Mouse (Mus musculus): ENCODE data around the gene Padi1. TPM values are rescaled to one million over a fixed set of nuclear protein-coding genes. Genes with fewer than 3 reads are reported as not detected.

Gene Padi1
- total RNA-seq, 2 experiments from 2014 or later = not detected

DNA sequence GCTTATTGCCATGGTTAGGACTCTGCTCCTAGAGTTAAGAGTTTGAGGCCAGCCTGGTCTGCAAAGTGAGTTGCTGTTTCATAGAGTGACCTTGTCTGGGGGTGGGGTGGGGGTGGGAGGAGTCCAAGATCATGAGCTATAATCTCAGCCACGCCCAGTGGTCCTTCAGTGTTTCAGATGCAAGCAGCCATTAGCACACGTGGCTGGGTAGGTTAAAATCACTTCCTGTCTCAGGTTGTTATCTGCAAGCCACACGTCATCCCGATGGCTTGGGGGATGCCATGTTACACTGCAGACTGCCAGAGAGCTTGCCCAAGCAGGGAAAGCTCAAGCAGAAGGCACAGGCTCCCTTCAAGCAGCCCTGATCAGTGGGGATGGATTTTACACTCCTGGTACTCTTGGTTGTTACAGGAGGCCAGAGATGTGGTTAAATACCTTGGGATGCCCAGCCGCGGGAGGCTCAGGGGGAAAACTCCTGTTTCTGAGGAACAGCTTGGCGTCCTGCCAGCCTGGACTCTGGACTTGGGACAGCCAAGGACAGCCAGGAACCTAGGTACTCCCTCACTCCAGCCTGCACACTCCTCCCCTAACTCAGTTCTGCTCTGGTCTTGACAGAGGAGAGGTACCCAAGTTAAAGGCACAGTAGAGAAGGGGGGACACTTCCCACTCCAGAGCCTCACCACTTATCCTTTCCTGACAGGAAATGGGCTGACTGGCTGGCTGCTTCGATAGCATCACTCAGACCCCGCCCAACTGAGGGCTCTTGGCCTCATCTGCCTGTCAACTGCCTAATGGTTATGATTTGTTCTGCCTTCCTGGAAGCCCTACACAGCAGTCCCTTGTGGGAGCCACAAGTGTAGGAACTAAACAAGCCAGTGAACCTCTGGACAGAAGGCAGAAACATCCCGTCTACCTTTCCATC, 29.3 kb downstream of the Padi1 start:
- peak; percentile 54 for DNase-seq

DNA sequence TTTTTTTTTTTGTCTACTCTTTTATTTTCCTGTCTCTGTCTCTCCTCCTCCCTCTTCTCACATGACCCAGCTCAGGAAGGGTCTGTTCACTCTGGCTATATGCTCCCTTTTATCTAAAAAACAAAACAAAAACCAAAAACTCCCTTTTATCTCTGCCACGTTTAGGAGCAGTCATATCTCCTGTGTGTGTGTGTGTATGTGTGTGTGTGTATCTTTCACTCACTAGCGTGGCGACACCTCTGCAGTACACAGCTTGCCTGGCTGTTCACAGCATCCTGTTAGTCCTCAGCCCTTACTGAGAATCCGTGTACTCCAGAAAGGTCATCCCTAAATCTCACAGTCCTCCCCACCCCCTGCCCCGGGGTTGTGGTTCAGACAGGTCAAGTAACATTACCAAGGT, 30.1 kb downstream of the Padi1 start:
- DNase-seq = no peak

DNA sequence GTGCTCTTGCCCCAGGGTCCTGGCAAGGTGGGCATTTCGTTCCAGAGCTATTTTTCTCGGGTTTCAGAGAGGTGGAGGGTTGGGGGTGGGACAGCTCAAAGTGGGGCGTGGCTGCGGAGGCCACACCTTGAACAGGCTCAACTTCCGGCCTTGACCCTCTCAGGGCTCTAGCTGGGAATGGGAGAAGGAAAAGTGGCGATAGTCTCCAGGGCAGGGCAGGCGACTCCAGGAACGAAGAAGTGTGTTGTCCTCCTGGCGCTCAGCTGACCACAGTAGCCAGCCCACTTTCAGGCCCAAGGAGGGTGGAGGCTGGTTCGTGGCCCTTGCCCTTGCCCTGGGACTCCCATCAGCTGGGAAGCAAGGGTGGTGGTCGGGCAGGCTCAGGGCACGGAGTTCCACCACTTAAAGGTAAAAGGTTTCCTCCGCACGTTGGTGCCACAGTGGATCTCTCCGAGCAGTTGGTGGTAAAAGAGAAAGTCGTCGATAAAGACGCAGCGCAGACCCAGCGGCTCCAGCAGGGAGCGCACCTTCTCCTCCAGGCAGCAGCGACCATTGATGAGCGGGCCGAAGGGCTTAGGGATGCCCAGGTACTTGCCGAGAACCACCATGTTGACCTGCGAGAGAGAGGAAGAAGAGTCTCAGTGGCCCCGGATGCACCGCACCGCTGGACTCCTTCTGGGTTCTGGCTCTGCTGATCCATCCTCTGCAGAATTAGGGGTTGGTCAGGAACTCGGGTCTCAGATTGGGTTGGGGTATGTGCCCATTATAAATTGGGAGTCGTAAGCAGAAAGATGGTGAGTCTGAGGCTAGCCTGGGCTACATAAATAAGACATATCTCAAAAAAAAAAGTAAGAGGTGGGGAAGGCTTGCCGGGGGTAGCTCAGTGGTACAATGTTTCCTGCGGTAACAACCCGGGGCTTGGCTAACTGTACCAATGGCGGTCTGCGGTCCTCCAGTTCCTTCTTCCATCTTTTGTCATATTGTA, 31.0 kb downstream of the Padi1 start:
- DNase-seq = peak; percentile 57

DNA sequence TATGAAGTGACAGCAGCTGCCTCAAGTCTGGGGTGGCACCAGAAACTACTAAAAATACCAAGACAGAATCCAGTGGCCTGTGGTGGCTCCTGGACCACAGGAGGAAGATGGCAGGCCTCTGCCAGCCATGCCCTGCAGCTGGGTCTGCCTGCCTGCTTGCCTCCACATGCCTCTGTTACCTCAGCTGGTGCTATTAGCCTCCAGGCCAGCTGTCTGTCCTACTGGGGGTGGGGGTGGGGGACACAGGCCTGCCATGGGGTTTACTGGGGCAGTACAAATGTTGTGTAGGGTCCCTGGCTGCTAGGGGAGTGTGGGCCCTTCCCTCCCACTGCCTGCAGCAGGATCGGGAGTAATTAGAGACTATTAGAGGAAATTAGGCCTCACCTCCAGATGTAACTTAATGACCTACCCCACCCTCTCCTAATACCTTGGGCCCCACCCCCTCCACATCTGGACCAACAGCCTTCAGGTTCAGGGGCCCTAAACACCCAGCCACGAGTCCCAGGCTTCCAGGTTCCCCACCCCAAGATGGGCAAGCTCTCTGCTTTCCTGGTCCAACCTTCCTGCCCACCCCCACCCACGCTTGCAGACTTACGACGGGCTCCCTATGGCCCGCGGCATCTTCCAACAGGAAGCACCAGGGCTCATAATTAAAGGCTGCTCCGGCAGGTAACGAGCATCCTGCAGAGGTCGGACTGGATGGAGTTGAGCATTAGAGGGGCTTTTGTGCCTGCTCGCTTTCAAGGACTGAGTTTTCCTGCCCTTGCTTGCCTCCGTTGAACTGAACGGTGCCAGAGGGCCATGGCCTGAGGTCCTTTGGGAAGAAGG, 32.0 kb downstream of the Padi1 start:
- DNase-seq = no peak

DNA sequence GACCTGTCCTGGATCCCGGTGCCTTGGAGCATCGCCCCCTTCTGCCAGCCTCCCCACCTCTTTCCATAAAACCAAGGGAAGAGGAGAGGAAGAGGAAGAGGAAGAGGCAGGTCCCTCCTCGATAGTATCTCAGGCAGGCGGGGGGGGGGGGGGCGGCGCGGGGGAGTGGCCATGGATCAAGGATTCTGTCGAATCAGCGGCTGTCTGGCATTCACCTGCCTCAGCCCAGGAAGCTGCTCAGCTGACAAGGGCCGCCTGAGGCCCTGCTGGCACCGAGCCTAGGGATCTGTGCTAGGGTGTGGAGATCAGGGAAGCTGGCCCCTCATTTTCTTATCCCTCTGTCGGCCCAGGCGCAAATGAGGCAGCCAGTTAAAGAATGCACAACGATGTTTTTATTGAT, 33.0 kb downstream of the Padi1 start:
- DNase-seq = peak; percentile 27

DNA sequence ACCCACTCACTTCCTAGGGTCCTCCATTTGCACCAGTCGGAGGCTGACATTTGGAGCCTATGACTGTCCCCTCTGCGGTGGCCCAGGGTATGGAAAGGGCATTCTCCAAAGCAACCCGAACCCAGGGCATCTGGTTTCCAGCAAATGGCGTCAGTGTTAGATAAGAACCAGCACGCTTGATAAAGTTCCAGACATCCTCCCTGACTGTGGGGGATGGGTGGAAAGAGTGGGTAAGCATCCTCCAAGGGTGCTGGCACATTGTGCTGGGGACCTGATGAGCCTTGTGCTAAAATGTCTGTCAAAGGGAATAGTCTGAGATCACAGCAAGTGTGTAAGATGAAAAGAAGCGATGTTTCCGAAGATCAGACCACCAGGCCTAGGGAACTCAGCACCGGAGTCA, 33.4 kb downstream of the Padi1 start:
- no peak for DNase-seq

DNA sequence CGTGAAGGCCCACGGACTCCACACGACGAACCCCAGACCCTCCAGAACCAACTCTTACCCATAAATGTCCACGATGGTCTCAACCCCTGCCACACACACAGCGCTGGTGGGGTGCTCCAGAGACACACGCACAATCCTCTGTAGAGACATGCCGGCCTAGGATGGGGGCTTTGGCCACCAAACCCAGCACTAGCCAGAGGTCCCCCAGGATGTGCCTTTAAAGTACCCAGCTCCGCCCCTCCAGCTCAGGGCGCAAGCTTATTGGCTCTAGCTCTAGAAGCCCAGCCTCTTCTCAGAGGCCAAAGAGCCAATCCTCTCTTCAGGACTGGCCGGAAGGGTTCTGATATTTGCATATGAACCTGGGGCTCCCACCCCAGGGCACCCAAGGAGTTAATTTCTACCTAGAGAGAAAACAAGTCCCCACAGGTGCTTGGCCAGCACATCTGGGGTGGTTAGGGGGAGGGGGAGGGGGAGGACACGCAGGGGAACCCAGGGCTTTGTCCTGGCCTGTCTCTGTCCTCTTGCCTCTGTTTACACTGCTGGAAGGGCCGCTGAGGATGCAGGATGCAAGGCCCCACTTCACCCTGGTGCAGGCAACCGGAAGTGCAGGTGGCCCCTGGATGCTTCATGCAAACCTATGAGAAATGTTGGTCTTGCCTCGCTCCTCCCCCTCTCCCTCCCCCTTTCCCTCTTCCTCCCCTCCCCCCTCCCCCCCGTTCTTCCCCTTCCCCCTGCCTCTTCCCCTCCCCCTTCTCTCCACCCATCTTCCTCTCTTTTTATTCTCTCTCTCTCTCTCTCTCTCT, 34.9 kb downstream of the Padi1 start, which contains the start of gene Padi3:
TSS of gene Padi3 (minus strand) at position 191 of the 803 bp plus-strand sequence.
- no peak for DNase-seq

DNA sequence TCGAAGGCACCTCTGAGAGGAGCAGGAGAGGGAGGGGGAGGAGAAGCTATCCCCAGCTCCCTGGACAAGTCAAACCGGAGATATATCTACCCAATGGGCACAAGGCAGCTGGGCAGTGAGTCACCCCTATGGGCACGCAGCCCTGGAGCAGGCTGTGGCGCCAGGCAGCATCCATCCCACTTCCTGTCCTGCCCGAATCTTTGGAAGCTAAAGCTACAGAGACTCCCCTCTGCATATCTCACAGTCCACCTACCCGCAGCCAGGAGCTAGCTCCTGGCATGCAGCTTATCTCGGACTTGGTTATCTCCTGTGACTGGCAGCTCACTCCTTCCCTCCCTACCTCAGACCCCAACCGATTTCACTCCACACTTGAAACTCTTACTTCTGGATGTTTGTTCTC, 36.5 kb downstream of the Padi1 start:
- peak; percentile 62 for DNase-seq

DNA sequence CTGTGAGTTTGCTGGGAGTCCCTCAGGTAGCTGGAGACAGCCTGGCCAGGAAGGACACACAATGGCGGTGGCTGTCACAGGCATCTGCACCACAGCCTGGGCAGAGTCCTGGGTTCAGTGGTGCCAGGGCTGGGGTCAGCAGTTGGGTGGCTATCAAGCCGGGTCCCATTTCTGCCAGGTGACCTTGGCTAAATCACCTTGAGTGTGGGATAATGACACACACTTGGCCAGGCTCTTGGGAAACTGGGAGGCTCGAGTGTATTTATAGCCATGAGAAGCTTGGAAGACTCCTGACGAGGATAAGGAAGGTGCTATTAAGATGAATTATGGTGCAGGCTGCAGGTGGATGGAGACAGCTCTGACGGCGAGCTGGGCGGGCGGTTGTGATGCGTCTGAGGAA, 41.0 kb downstream of the Padi1 start:
- DNase-seq = no peak

DNA sequence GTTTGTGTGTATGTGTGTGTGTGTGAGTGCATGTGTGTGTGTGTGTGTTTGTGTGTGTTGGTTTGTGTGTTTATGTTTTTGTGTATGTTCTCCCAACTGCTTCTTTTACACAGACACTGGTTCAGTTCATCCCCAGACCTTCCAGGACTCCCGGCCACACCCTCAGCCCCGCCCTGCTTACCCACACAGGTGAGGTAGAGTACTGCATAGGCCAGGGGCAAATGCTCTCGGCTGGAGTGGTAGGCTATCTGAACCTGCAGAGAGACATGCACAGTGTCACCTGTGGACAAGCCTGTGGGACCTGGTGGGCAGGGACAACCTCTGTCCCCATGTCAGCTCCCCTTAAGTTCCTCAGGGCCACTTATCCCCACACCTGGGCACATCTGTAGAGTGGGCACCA, 44.2 kb downstream of the Padi1 start:
- no peak for DNase-seq

DNA sequence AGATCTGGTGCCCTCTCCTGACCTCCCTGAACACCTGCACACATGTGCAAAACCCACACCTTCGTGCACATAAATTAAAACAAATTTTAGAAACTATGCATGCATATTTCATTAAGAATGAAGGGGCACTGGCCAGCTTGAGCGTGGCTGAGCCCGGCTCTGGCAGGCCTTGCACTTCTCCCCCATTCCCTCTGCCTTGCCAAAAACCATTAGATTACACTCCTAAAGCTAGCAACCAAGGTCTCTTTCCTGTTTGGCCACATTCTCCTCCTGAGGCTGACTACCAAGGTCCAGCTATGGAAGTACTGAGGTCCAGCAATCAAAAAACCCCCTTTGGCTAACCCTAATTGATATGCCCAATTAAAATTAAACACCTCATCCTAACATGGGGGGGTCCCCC, 48.8 kb downstream of the Padi1 start:
- DNase-seq = peak; percentile 55

DNA sequence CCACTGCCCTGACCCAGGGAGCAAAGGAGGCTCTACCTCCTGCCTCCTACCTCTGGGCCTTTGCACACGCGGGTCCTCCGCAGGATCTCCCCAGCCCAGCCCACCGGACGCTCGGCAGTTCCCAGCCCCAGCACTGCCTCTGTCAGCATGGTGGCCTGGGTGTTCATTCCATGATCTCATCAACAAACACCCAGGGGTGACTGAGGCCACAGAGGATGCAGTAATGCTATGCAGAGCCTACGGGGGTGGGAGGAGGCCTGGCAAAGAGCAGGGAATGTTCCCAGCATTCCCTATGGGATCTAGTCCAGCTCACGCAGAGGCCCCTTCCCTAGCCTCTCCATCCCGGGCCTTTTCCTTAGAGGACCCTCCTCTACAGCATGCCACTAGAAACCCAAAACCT, 50.9 kb downstream of the Padi1 start:
- no peak for DNase-seq

DNA sequence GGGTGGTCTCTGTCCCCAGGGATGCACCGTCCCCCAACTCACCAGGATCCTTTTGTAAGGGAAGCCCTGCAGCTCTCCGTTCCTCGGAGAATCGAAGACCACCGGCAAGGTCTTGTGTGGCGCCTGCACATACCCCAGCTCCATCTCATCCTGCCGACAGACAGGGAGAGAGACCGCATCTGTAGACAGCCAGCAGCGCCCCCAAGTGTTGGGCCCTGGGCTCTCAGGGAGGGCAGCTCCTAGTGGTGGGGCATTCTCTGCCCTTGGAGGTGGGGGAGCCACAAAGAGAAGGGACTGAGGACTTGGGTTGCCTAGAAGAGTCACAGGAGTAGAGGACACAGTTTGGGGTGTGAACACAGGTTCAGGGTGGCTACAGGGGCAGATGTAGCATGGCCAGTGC, 51.8 kb downstream of the Padi1 start:
- no peak for DNase-seq

DNA sequence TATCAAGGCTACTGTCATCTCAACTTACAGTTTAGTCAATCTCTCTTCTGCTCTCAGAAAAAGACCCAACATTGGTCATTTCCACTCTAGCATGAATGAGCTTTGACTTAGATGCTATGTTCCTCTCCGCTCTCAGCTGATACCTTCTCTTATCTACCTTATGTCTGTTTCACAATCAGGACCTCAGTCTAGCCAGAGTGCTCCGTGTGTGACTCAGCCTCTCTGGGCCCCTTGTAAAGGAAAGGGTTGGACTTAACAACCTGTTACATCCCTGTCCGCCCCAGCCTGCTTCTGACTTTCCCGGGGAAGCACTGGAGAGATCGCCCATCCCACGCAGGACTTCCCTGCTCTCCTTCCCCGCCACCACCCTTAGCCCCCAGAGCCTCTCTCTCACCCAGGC, 53.0 kb downstream of the Padi1 start:
- no peak for DNase-seq

DNA sequence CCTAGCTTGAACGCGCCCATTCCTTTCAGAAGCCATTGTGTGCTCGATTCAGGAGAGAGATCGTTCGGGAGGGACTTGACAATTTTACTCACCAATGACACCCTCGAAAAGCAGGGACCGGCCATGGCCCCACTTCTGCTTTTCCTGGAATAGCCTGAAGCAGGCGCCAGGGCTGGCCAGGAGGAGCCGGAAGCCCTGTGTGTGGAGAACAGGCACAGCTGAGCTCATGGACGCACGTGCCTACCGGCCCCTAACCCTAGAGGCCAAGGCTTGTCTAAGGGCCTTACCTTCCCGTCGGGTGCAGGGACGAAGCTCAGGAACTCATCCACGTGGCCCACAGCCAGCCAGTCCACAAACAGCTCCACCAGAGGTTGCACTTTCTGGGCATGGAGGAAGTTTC, 54.5 kb downstream of the Padi1 start:
- no peak for DNase-seq

DNA sequence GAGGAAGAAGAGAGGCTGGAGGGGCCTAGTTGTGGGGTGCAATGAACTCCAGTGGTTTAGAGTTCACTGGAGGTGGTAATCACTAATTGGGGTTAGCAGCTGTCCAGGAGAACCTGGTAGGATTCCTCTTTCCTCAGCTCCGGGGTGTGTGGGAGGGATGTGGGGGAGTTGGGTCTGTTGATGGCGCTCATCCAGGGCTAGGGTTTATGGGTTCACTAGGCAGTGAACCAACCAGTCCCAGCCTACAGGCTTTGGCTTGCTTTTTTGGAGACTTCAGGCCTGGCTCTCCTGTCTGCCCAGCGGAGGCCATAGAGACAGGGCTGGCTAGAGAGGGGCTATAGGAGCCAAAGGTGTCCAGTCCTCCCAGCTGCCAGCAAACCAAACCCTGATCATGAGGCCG, 55.6 kb downstream of the Padi1 start:
- DNase-seq = no peak

DNA sequence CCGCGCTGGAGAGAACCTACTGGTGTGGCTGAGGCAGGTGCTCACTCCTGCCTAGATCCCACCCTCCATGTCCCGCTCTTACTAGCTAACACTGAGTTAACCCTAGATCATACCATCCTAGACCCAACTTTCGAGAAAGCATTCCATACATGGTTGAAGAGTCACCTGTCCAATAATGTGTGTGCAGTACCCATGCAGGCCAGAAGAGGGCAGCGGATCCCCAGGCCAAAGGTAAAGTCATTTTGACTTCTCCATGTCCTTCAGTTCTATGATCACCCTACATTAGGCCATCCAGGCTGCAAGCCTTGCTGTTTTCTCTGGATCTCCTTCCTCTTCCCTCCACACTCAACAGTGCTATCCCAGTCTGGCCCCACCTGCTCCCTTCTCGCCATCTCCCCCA, 56.6 kb downstream of the Padi1 start:
- DNase-seq = peak; percentile 87

DNA sequence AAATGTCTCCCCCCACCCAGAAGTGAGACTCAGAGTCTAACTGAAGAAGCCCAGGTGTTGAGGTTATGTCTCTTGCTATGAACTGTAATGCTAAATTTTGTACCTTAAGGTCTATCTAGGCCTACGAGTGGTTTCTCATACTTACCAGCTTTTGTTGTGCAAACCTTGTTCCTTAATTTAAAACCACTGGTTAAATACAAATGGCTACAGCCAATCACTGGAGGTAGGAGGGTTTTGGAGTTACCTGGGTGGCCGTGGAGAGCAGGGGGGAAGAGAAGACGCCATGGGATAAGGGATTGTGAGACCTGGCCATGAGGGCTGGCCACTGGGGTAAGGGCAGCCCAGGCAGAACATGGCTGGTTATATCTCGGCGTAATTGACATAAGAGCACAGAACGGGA, 57.3 kb downstream of the Padi1 start:
- DNase-seq = no peak

DNA sequence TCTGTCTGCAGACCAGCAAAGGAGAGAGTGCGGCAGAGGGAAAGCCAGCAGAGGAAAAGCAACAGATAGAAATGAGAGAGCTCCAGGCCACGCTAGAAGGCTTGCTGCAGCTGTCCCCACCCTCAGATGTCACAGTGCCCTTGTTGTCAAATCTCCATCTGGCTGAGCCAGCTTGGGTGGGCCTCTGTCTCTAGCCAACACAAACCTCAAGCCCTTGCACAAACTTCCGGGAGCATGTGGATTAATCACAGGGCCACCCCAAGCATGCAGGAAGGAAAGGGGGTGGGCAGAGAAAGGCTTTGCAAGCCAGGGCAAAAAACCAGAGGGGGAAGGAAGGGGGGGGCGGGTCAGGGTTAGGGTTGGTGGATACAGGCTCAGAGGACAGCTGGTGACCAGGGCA, 58.2 kb downstream of the Padi1 start:
- DNase-seq = no peak

DNA sequence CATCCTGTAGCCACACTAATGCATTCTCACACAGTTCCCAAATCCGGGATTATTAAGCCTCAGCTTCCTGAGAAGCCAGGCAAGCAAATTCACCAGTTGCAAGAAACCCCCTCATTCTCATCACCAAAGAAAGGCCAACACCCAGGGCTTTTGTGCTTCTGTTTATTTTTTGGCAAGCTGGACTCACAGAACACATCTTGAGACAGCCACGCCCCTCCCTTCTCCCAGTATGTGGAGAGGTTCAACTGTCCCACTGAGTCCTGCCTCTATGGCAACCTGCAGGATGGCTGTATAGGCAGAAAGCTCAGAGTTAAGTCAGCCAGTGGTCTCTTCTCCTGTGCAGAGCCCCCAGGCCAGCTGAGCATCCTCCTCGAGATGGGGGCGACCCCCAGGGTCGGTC, 60.4 kb downstream of the Padi1 start:
- DNase-seq = no peak

DNA sequence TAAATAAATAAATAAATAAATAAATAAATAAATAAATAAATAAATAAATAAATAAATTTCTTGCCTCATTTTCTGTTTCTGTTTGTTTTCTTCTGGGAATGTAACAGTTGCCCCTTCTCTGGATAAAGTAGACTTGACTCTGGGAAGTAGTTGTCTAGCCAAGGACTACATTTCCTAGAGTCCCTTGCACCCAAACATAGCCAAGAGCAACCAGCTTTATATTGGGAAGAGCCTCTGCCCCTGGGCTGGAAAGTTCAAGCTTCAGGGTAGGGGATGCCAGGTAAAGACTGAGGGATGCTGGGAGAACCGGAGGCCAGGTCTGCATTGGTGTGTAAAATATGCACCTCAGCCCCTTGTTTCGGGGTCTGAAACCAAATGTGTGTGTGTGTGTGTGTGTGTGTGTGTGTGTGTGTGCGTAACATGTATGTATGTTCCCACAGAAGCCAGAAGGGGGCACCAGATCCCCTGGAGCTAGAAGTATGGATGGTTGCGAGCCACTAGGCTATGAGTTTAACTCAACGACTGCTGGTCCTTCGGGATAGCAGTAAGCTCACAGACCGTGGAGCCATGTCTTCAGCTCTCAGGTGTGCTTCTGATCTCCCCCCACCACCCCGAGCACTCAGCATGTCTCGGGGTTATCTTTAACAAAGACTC, 61.2 kb downstream of the Padi1 start:
- DNase-seq = no peak
